Mouse (Mus musculus): ENCODE data around the gene Npr2. TPM values are rescaled to one million over a fixed set of nuclear protein-coding genes. Genes with fewer than 3 reads are reported as not detected.

The Npr2 gene
- polyA plus RNA-seq, 1 experiment from 2014 or later, result 11.9 TPM

DNA sequence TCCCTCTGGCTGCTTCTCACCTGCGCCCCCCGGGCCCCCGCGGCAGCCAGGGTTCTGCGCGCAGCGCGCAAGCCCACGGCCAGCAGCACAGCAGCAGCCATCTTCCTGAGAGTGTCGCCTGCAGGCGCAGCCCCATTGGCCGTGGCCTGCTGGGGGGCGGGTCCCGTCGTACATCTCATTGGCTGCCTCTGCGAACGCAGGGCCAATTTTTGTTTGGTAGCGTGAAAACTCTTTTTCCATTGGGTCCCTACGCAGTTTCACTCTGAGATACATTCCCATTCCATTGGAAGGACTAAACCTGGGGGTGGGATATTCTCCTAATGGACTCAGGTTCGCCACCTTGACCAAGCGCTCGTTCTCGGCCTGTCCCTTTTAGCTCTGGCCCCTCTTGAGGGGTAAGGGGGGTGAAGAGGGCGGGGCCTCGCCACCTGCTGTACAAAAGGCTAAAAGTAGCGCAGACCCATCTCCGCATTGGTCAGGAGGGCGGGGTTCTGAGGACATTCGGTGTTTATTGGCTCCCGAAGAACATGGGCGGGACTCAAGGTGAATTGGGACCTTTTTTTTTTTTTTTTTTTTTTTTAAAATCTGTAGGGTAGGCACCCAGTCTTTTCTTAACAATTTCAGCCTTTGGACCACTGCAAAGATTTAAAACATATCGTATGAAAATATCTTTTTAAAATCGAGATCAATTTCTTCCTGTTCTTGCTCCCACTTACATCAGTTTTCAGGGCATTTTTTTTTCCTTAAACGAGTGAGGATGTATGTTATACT is 24.8 kb downstream of the Npr2 start, which contains the start of gene Hint2:
Hint2 (minus strand) TSS at position 128 of the 771 bp plus-strand sequence.
- peak; percentile 50; the same call in 1 of the 2 replicates for TF ChIP-seq EP300 (IDR thresholded peaks at IDR 0.05)
- TF ChIP-seq CTCF (IDR thresholded peaks at IDR 0.05), result peak; percentile 35; the same call in 1 of the 2 replicates

GRCm38 (mm10) chr4:43657146-43657545 is 25.4 kb downstream of the Npr2 start:
- DNase-seq (ENCODE audit: low spot score), result no peak
- H3K9me3 ChIP-seq (ENCODE audit: low read length), result no peaks in the 10 kb centered on the region
- ATAC-seq, result no peak
- H3K4me1 ChIP-seq (ENCODE audit: insufficient read depth, low read depth, low read length), result peaks cover 5% of the 10 kb centered on the region; the same call in 1 of the 2 replicates
- H3K27ac ChIP-seq (ENCODE audit: low read length), result no peak overlapping the region
- H3K4me2 ChIP-seq (replicated peaks; ENCODE audit: low read depth, low read length), result peak overlapping the region; percentile 83; the same call in 1 of the 2 replicates
- H3K36me3 ChIP-seq (ENCODE audit: insufficient read depth, low read length), result no peaks in the 10 kb centered on the region
- peak overlapping the region; percentile 61; the same call in 1 of the 2 replicates for H3K4me3 ChIP-seq (ENCODE audit: low read depth, low read length)
- WGBS, result 58% methylated on average over 4 of the region's 4 CpGs
- H3K27me3 ChIP-seq (replicated peaks; ENCODE audit: insufficient read depth, low read length), result no peaks in the 10 kb centered on the region
- H3K9ac ChIP-seq (replicated peaks; ENCODE audit: low read depth), result no peak overlapping the region
- TF ChIP-seq CTCF (IDR thresholded peaks at IDR 0.05), result no peak
- no peak for TF ChIP-seq EP300 (IDR thresholded peaks at IDR 0.05)

More for the DNA sequence above, 24.8 kb downstream of the Npr2 start, which contains the start of gene Hint2:
- Histone ChIP-seq H3K36me3 (ENCODE audit: insufficient read depth, low read length) (no peaks in the 10 kb centered on the region), H3K4me2 (replicated peaks; ENCODE audit: low read depth, low read length) (peak within 1 kb of the TSS; percentile 83), H3K27me3 (replicated peaks; ENCODE audit: insufficient read depth, low read length) (no peaks in the 10 kb centered on the region), H3K27ac (ENCODE audit: low read length) (peak within 1 kb of the TSS; percentile 86), H3K9ac (replicated peaks; ENCODE audit: low read depth) (peak within 1 kb of the TSS; percentile 66), H3K4me1 (ENCODE audit: insufficient read depth, low read depth, low read length) (peaks cover 5% of the 10 kb centered on the region; the same call in 1 of the 2 replicates), H3K9me3 (ENCODE audit: low read length) (no peaks in the 10 kb centered on the region), H3K4me3 (ENCODE audit: low read depth, low read length) (peak within 1 kb of the TSS; percentile 61)
- WGBS, result under 1% methylated on average over 34 of the region's 34 CpGs
- DNase-seq (ENCODE audit: low spot score), result peak; percentile 98
- peak; percentile 96 for ATAC-seq

- H3K36me3 ChIP-seq (ENCODE audit: insufficient read depth, low read length), result no peaks in the 10 kb centered on the region
- peak; percentile 62 for DNase-seq (ENCODE audit: low spot score)
- no peak for ATAC-seq
- H3K9ac ChIP-seq (replicated peaks; ENCODE audit: low read depth), result no peak overlapping the region
- H3K4me1 ChIP-seq (ENCODE audit: insufficient read depth, low read depth, low read length), result peaks cover 6% of the 10 kb centered on the region
- no peak overlapping the region for H3K4me3 ChIP-seq (ENCODE audit: low read depth, low read length)
- TF ChIP-seq EP300 (IDR thresholded peaks at IDR 0.05) (no peak), CTCF (IDR thresholded peaks at IDR 0.05) (peak; percentile 72)
- H3K27ac ChIP-seq (ENCODE audit: low read length), result no peak overlapping the region
- H3K9me3 ChIP-seq (ENCODE audit: low read length), result no peaks in the 10 kb centered on the region
- 0 out of 2 replicates have a peak, but pooled peaks cover 10% of the 10 kb centered on the region for H3K27me3 ChIP-seq (replicated peaks; ENCODE audit: insufficient read depth, low read length)
- H3K4me2 ChIP-seq (replicated peaks; ENCODE audit: low read depth, low read length), result no peak overlapping the region
- 20% methylated on average over 4 of the region's 4 CpGs for WGBS
Observed at GRCm38 (mm10) chr4:43666412-43666811, 34.7 kb downstream of the Npr2 start.

- DNase-seq (ENCODE audit: low spot score) (peak; percentile 94), ATAC-seq (peak; percentile 95)
- 2% methylated on average over 28 of the region's 41 CpGs for WGBS
- peaks cover 6% of the 10 kb centered on the region for H3K4me1 ChIP-seq (ENCODE audit: insufficient read depth, low read depth, low read length)
- H3K9ac ChIP-seq (replicated peaks; ENCODE audit: low read depth), result peak within 1 kb of the TSS; percentile 87
- no peaks in the 10 kb centered on the region for H3K9me3 ChIP-seq (ENCODE audit: low read length)
- H3K27ac ChIP-seq (ENCODE audit: low read length), result peak within 1 kb of the TSS; percentile 85
- H3K27me3 ChIP-seq (replicated peaks; ENCODE audit: insufficient read depth, low read length), result 0 out of 2 replicates have a peak, but pooled peaks cover 4% of the 10 kb centered on the region
- TF ChIP-seq CTCF (IDR thresholded peaks at IDR 0.05) (no peak), EP300 (IDR thresholded peaks at IDR 0.05) (no peak)
- H3K36me3 ChIP-seq (ENCODE audit: insufficient read depth, low read length), result no peaks in the 10 kb centered on the region
- H3K4me2 ChIP-seq (replicated peaks; ENCODE audit: low read depth, low read length), result peak within 1 kb of the TSS; percentile 84
- peak within 1 kb of the TSS; percentile 83 for H3K4me3 ChIP-seq (ENCODE audit: low read depth, low read length)
Observed at GRCm38 (mm10) chr4:43668782-43669427, 37.2 kb downstream of the Npr2 start, which contains the start of the genes Tmem8b and Fam221b. TSS of gene Tmem8b (plus strand) at chr4:43668971. TSS of gene Fam221b (minus strand) at chr4:43669145.

- 0 out of 2 replicates have a peak, but pooled peaks cover 4% of the 10 kb centered on the region for H3K27me3 ChIP-seq (replicated peaks; ENCODE audit: insufficient read depth, low read length)
- H3K9me3 ChIP-seq (ENCODE audit: low read length), result no peaks in the 10 kb centered on the region
- DNase-seq (ENCODE audit: low spot score), result no peak
- H3K36me3 ChIP-seq (ENCODE audit: insufficient read depth, low read length), result no peaks in the 10 kb centered on the region
- peak overlapping the region; percentile 85 for H3K27ac ChIP-seq (ENCODE audit: low read length)
- H3K4me3 ChIP-seq (ENCODE audit: low read depth, low read length), result peak overlapping the region; percentile 83
- H3K4me1 ChIP-seq (ENCODE audit: insufficient read depth, low read depth, low read length), result peaks cover 6% of the 10 kb centered on the region
- WGBS, result 0% methylated on average over 22 of the region's 25 CpGs
- H3K4me2 ChIP-seq (replicated peaks; ENCODE audit: low read depth, low read length), result peak overlapping the region; percentile 84
- TF ChIP-seq CTCF (IDR thresholded peaks at IDR 0.05), result no peak
- no peak for TF ChIP-seq EP300 (IDR thresholded peaks at IDR 0.05)
- peak; percentile 80 for ATAC-seq
- H3K9ac ChIP-seq (replicated peaks; ENCODE audit: low read depth), result peak overlapping the region; percentile 87
Observed at GRCm38 (mm10) chr4:43669428-43669794, 37.7 kb downstream of the Npr2 start.

- Histone ChIP-seq H3K4me3 (ENCODE audit: low read depth, low read length) (no peak overlapping the region), H3K27ac (ENCODE audit: low read length) (no peak overlapping the region), H3K4me2 (replicated peaks; ENCODE audit: low read depth, low read length) (no peak overlapping the region), H3K36me3 (ENCODE audit: insufficient read depth, low read length) (no peaks in the 10 kb centered on the region), H3K27me3 (replicated peaks; ENCODE audit: insufficient read depth, low read length) (no peaks in the 10 kb centered on the region), H3K9ac (replicated peaks; ENCODE audit: low read depth) (no peak overlapping the region), H3K4me1 (ENCODE audit: insufficient read depth, low read depth, low read length) (peaks cover 6% of the 10 kb centered on the region), H3K9me3 (ENCODE audit: low read length) (no peaks in the 10 kb centered on the region)
- TF ChIP-seq CTCF (IDR thresholded peaks at IDR 0.05) (peak; percentile 86), EP300 (IDR thresholded peaks at IDR 0.05) (no peak)
- ATAC-seq (peak; percentile 8; the same call in 1 of the 2 replicates), DNase-seq (ENCODE audit: low spot score) (peak; percentile 93)
- WGBS, result 10% methylated on average over 2 of the region's 2 CpGs
Observed at GRCm38 (mm10) chr4:43672070-43672469, 40.3 kb downstream of the Npr2 start.
